In the genomic region with DNA sequence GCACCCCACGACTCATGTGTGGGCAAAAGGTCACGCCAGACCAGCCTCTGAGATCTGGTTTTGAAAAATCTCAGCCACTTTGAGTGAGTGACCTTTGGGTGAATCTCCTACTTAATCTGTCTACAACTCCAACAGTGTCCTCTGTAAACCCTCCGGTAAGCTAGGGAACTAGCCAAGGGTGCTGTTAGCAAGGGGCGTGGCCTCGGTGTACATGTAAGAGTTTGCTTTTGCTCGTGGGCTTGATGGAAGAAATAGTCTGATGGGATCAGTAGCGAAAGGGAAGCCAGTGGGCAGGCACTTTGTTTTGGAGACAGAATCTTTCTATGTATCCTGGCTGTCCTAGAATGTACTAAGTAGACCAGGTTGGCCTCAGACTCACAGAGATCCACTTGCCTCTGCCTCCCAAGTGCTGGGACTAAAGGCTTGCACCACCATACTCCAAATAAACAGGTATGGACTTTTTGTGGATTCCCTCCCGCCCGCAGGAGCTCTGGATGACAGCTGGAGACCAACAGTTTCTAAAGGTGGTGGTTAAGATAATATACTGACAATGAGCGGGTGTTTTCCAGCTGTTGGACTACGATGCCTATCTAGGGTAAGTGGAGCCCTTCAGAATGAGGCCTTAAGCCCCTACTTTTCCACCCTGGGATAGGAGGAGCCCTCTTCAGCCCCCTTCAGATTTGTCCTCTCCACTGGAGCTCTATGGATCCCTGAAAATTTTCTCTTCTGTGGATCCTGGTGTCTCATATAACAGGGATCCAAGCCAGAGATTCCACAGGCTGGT, we compare ENCODE assay signal across 14 mouse cellular contexts. TPM values are rescaled to one million over a fixed set of nuclear protein-coding genes. Genes with fewer than 3 reads are reported as not detected.
A peak's percentile ranks its signal among the peaks of the same experiment; 100 is the strongest.
DNase-seq lines count a peak whose midpoint lies in the region; ATAC-seq and TF ChIP-seq lines count a peak whose summit lies in the region.
"Had no signal": no experiment of that assay in that cellular context is flagged by ENCODE, and none has a peak within 500 bp of the region (broad histone marks: within the 10 kb centered on the region; RNA-seq: fewer than 3 reads in every experiment).

No protein-coding gene starts in this region.

- H3K9me3 ChIP-seq in liver, embryonic 12.5 days (replicated peaks): no peaks in the 10 kb centered on the region
- no peaks in the 10 kb centered on the region for H3K9me3 ChIP-seq in liver, embryonic 11.5 days (ENCODE audit: control insufficient read depth, low read length)
- H3K9me3 ChIP-seq in CH12.LX (replicated peaks; ENCODE audit: low read length): peaks cover 21% of the 10 kb centered on the region
- no peaks in the 10 kb centered on the region for H3K9me3 ChIP-seq in intestine, embryonic 16.5 days (ENCODE audit: control insufficient read depth, low read length)
- H3K9me3 ChIP-seq: intestine, embryonic 15.5 days had no signal

- H3K79me2 ChIP-seq in CH12.LX (replicated peaks; ENCODE audit: control insufficient read depth, extremely low read depth, insufficient read depth, poor library complexity, severe bottlenecking): no peaks in the 10 kb centered on the region

- no peak for TF ChIP-seq POLR2A in CH12.LX (IDR thresholded peaks at IDR 0.05; ENCODE audit: low read depth, low read length)
- no peak for TF ChIP-seq POLR2A in kidney, adult 2 months (IDR thresholded peaks at IDR 0.05; ENCODE audit: low read depth, low read length)

- no peak overlapping the region for H3K27ac ChIP-seq in liver, embryonic 12.5 days
- no peak overlapping the region for H3K27ac ChIP-seq in liver, embryonic 11.5 days (ENCODE audit: low read depth, low read length)
- no peak overlapping the region for H3K27ac ChIP-seq in CH12.LX (ENCODE audit: insufficient read depth, low read depth)
- no peak overlapping the region for H3K27ac ChIP-seq in intestine, embryonic 16.5 days (ENCODE audit: low read length)
- no peak overlapping the region for H3K27ac ChIP-seq in kidney, adult 2 months (ENCODE audit: insufficient read depth, low read depth, low read length)
- H3K27ac ChIP-seq: hindbrain, embryonic 14.5 days; intestine, embryonic 15.5 days had no signal

- TF ChIP-seq RAD21 in CH12.LX (IDR thresholded peaks at IDR 0.05; ENCODE audit: low read depth, low read length): no peak

- H3K27me3 ChIP-seq in liver, embryonic 12.5 days (replicated peaks): peaks cover 77% of the 10 kb centered on the region
- peaks cover 60% of the 10 kb centered on the region for H3K27me3 ChIP-seq in liver, embryonic 11.5 days (replicated peaks; ENCODE audit: control insufficient read depth, insufficient read depth, low read length)
- peaks cover 33% of the 10 kb centered on the region for H3K27me3 ChIP-seq in CH12.LX (replicated peaks)
- H3K27me3 ChIP-seq in splenic B cell, adult 2 months (ENCODE audit: control insufficient read depth, insufficient read depth, low read length, poor library complexity, severe bottlenecking): no peaks in the 10 kb centered on the region
- H3K27me3 ChIP-seq in intestine, embryonic 16.5 days (replicated peaks; ENCODE audit: control insufficient read depth, insufficient read depth, low read length): peaks cover 48% of the 10 kb centered on the region
- no peaks in the 10 kb centered on the region for H3K27me3 ChIP-seq in kidney, adult 2 months (replicated peaks; ENCODE audit: control insufficient read depth, insufficient read depth, low read length)

- peaks cover 81% of the 10 kb centered on the region for H3K4me1 ChIP-seq in liver, embryonic 12.5 days
- peaks cover 35% of the 10 kb centered on the region for H3K4me1 ChIP-seq in liver, embryonic 11.5 days (replicated peaks; ENCODE audit: control insufficient read depth, insufficient read depth, low read length)
- peaks cover 10 to 55% of the 10 kb centered on the region in 2 experiments for H3K4me1 ChIP-seq in CH12.LX (ENCODE audit: control insufficient read depth in 1 of 2, insufficient read depth in 2 of 2)
- peaks cover 16% of the 10 kb centered on the region for H3K4me1 ChIP-seq in intestine, embryonic 16.5 days (ENCODE audit: control insufficient read depth, insufficient read depth, low read length)
- 0 out of 2 replicates have a peak, but pooled peaks cover 4% of the 10 kb centered on the region for H3K4me1 ChIP-seq in kidney, adult 2 months (ENCODE audit: control insufficient read depth, insufficient read depth, low read length)

- 44% methylated on average over 11 of the region's 11 CpGs for WGBS in liver, embryonic 12.5 days (ENCODE audit: insufficient replicate concordance)
- WGBS in liver, embryonic 11.5 days: 57% methylated on average over 11 of the region's 11 CpGs
- WGBS in intestine, embryonic 16.5 days: 76% methylated on average over 11 of the region's 11 CpGs
- 71% methylated on average over 11 of the region's 11 CpGs for WGBS in kidney, adult 2 months

- peaks cover 12% of the 10 kb centered on the region for H3K36me3 ChIP-seq in liver, embryonic 12.5 days
- H3K36me3 ChIP-seq in liver, embryonic 11.5 days (ENCODE audit: control insufficient read depth, insufficient read depth, low read length): no peaks in the 10 kb centered on the region
- peaks cover 30 to 45% of the 10 kb centered on the region in 2 experiments for H3K36me3 ChIP-seq in CH12.LX (replicated peaks in 1 of 2; ENCODE audit: control insufficient read depth in 1 of 2, insufficient read depth in 1 of 2, low read length in 1 of 2)
- peaks cover 12% of the 10 kb centered on the region for H3K36me3 ChIP-seq in splenic B cell, adult 2 months (ENCODE audit: control insufficient read depth, insufficient read depth, low read length, poor library complexity, severe bottlenecking)
- H3K36me3 ChIP-seq in intestine, embryonic 16.5 days (ENCODE audit: control insufficient read depth, insufficient read depth, low read length): no peaks in the 10 kb centered on the region
- H3K36me3 ChIP-seq in kidney, adult 2 months (ENCODE audit: control insufficient read depth, insufficient read depth, low read length): no peaks in the 10 kb centered on the region

- dilution Hi-C loops in CH12.LX (cut with MboI; ENCODE audit: extremely low pct_ligation_motif_present, extremely low pct_unique_long_range_greater_than_20kb, low sequenced_read_pairs): no loop called here

- TF ChIP-seq CTCF in CH12.LX (conservative IDR thresholded peaks at IDR 0.05 in 1 of 2, IDR thresholded peaks at IDR 0.05 in 1 of 2; ENCODE audit: low read depth in 2 of 2, low read length in 2 of 2): no peak
- no peak for TF ChIP-seq CTCF in kidney, adult 2 months (conservative IDR thresholded peaks at IDR 0.05; ENCODE audit: insufficient read depth, insufficient read length, low read depth, low read length)

- 0 out of 2 replicates have a peak overlapping the region, but pooled peaks have one; percentile 10 for H3K9ac ChIP-seq in liver, embryonic 12.5 days
- no peak overlapping the region for H3K9ac ChIP-seq in liver, embryonic 11.5 days (ENCODE audit: low read depth, low read length)
- no peak overlapping the region for H3K9ac ChIP-seq in CH12.LX (ENCODE audit: insufficient read depth, low read depth)
- no peak overlapping the region for H3K9ac ChIP-seq in intestine, embryonic 16.5 days (ENCODE audit: low read depth, low read length)
- H3K9ac ChIP-seq: hindbrain, embryonic 14.5 days; intestine, embryonic 15.5 days had no signal

- TF ChIP-seq EP300 in CH12.LX (IDR thresholded peaks at IDR 0.05; ENCODE audit: low read length): no peak

- no peak for ATAC-seq in liver, embryonic 12.5 days
- ATAC-seq in liver, embryonic 11.5 days (replicated peaks; ENCODE audit: low FRiP score): no peak
- no peak for ATAC-seq in intestine, embryonic 16.5 days
- ATAC-seq: activated CD4-positive, CD25-positive, alpha-beta regulatory T cell, adult 4 months; forebrain, embryonic 14.5 days; intestine, embryonic 15.5 days; Patski had no signal

- peak; percentile 10 for DNase-seq in cerebellum, adult 9-11 months
- DNase-seq in cerebellum, postnatal 10 days: no peak
- no peak for DNase-seq in liver, embryonic 11.5 days (ENCODE audit: low spot score)
- no peak for DNase-seq in CH12.LX (ENCODE audit: extremely low read depth)
- peak; percentile 27 for DNase-seq in splenic B cell, adult 2 months (ENCODE audit: low read depth, low spot score)
- no peak for DNase-seq in kidney, adult 2 months
- DNase-seq: right cerebral cortex, postnatal 25 days had no signal

- in situ Hi-C loops in CH12.LX (cut with MboI; ENCODE audit: low pct_ligation_motif_present, low pct_unique_long_range_greater_than_20kb, low sequenced_read_pairs): loop anchor here (10.0 kb wide), 1 partner anchor 116 kb away; no protein-coding TSS in a partner anchor

- peak overlapping the region; percentile 5; the same call in 1 of the 2 replicates for H3K4me2 ChIP-seq in liver, embryonic 12.5 days
- H3K4me2 ChIP-seq in liver, embryonic 11.5 days: no peak overlapping the region
- H3K4me2 ChIP-seq in CH12.LX (ENCODE audit: insufficient read depth, low read depth, poor library complexity, severe bottlenecking): no peak overlapping the region
- H3K4me2 ChIP-seq in intestine, embryonic 16.5 days (ENCODE audit: low read depth, low read length): no peak overlapping the region
- H3K4me2 ChIP-seq: hindbrain, embryonic 14.5 days; intestine, embryonic 15.5 days had no signal

- no peak overlapping the region for H3K4me3 ChIP-seq in liver, embryonic 12.5 days
- H3K4me3 ChIP-seq in liver, embryonic 11.5 days (ENCODE audit: low read depth, low read length): no peak overlapping the region
- H3K4me3 ChIP-seq in CH12.LX (replicated peaks in 1 of 3; ENCODE audit: low read depth in 2 of 3, low read length in 2 of 3, poor library complexity in 1 of 3): no peak overlapping the region
- H3K4me3 ChIP-seq in intestine, embryonic 16.5 days (ENCODE audit: low read length): no peak overlapping the region
- H3K4me3 ChIP-seq in kidney, adult 2 months (ENCODE audit: insufficient read depth, low read depth, low read length): no peak overlapping the region
- H3K4me3 ChIP-seq: intestine, embryonic 15.5 days had no signal

RNA-seq across cellular contexts. Expression of gene Phospho1, which starts 4.1 kb away (rescaled TPM):
- 2.7 and 3.4 TPM in 2 replicates for polyA plus RNA-seq in liver, embryonic 12.5 days (2016; fragmentation: Nextera tagmentation; extraction: Ambion mirVana)
- polyA plus RNA-seq in liver, embryonic 11.5 days (2014; fragmentation: Nextera tagmentation; extraction: Ambion mirVana): 0.48 and 0.74 TPM in 2 replicates
- total RNA-seq in CH12.LX (2012; rRNA removed) (0.46 and 1.3 TPM in 2 replicates), CH12.LX (2014; rRNA removed) (not detected in 2 replicates)
- polyA plus RNA-seq in CH12.LX (2012; ENCODE audit: insufficient read length, low read depth): 0.97 and 6.0 TPM in 2 replicates
- 0.43 and 0.51 TPM in 2 replicates for polyA plus RNA-seq in intestine, embryonic 16.5 days (2015; fragmentation: Nextera tagmentation; extraction: Ambion mirVana)
- polyA plus RNA-seq in kidney, adult 2 months (2012; rRNA removed): 26.4 and 46.5 TPM in 2 replicates
- polyA plus RNA-seq: activated CD4-positive, CD25-positive, alpha-beta regulatory T cell, adult 4 months; forebrain, embryonic 14.5 days had no signal

RNA-seq across cellular contexts. Expression of gene Gngt2, which starts 8.6 kb away (rescaled TPM):
- 15.8 and 16.7 TPM in 2 replicates for polyA plus RNA-seq in liver, embryonic 12.5 days (2016; fragmentation: Nextera tagmentation; extraction: Ambion mirVana)
- 19.5 and 22.3 TPM in 2 replicates for polyA plus RNA-seq in liver, embryonic 11.5 days (2014; fragmentation: Nextera tagmentation; extraction: Ambion mirVana)
- total RNA-seq in CH12.LX (2012; rRNA removed): 133 and 143 TPM in 2 replicates
- total RNA-seq in CH12.LX (2014; rRNA removed): 157 and 162 TPM in 2 replicates
- 136 and 140 TPM in 2 replicates for polyA plus RNA-seq in CH12.LX (2012; ENCODE audit: insufficient read length, low read depth)
- polyA plus RNA-seq in intestine, embryonic 16.5 days (2015; fragmentation: Nextera tagmentation; extraction: Ambion mirVana): 17.3 and 17.4 TPM in 2 replicates
- polyA plus RNA-seq in kidney, adult 2 months (2012; rRNA removed): 8.0 and 10.3 TPM in 2 replicates
- polyA plus RNA-seq: Patski had no signal

RNA-seq across cellular contexts. Expression of gene Abi3, which starts 13.9 kb away (rescaled TPM):
- polyA plus RNA-seq in liver, embryonic 12.5 days (2016; fragmentation: Nextera tagmentation; extraction: Ambion mirVana): 7.3 and 7.6 TPM in 2 replicates
- 6.4 and 7.9 TPM in 2 replicates for polyA plus RNA-seq in liver, embryonic 11.5 days (2014; fragmentation: Nextera tagmentation; extraction: Ambion mirVana)
- total RNA-seq in CH12.LX (2012; rRNA removed): 31.4 and 33.5 TPM in 2 replicates
- 24.4 and 25.9 TPM in 2 replicates for total RNA-seq in CH12.LX (2014; rRNA removed)
- 54.9 and 74.5 TPM in 2 replicates for polyA plus RNA-seq in CH12.LX (2012; ENCODE audit: insufficient read length, low read depth)
- polyA plus RNA-seq in intestine, embryonic 16.5 days (2015; fragmentation: Nextera tagmentation; extraction: Ambion mirVana): 8.7 and 10.3 TPM in 2 replicates
- 21.8 and 25.0 TPM in 2 replicates for polyA plus RNA-seq in kidney, adult 2 months (2012; rRNA removed)
- polyA plus RNA-seq: Patski had no signal

Comparison
In these comparisons a context has a peak if more than half of its experiments do, and no peak if none do; other contexts are left out.
1. DNase-seq: peak in cerebellum, adult 9-11 months (single experiment) and splenic B cell, adult 2 months (single experiment); none in cerebellum, postnatal 10 days (0 of 2), liver, embryonic 11.5 days (single experiment), CH12.LX (single experiment) and kidney, adult 2 months (single experiment).